Mouse (Mus musculus): Measurements from ENCODE around the gene Ufm1. TPM values are rescaled to one million over a fixed set of nuclear protein-coding genes. Genes with fewer than 3 reads are reported as not detected.

Gene Ufm1
- polyA plus RNA-seq (2012) = 5.7 and 6.4 TPM in 2 replicates

DNA sequence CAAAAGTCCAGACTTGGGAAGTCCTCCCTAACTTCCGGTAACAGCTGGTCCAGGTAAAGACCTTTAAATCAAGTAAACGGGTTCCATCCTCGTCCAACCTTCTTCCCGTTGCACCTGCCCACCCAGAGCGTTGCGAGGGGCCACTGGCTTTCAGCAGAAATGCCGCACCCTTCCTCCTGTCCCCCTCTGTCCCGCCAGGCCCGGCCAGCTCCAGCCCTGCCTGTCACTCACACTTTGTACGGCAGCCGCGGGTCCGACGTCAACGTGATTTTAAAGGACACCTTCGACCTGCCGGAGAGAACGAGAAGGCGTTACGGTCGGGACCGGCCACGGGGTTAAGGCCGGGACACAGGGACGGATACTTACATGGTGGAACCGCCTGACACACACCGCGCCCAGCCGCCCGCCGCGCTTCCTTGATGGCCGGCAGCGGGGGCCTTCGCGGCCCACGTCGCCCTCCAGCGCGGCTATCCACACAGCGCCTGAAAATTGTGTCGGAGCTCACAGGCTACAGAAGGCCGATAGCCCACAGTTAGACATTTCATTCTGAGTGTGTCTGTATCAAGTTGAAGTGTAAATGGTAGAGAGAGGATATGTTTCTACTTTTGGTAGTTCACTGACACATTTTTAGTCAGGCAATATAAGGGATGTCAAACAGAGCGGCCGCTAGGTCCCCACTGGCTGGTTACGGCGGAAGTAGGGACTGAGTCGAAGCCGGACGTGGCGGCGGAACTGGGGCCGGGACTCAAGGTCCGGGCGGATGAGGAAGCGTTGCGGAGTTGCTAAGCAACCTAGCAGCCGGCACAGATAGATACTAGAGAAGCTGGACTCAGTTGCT is at the start of gene Ufm1:
Gene Ufm1, minus strand, starts transcription at position 448 of the 838 bp plus-strand sequence.
- no peak for TF ChIP-seq GATA1 (IDR thresholded peaks at IDR 0.05; ENCODE audit: low read length)

- TF ChIP-seq GATA1 (IDR thresholded peaks at IDR 0.05; ENCODE audit: low read length) = no peak
These were observed 27.2 kb upstream of the Ufm1 start for GRCm38 (mm10) chr3:53890619-53891540.

GRCm38 (mm10) chr3:53871596-53871995 is 8.0 kb upstream of the Ufm1 start:
- TF ChIP-seq GATA1 (IDR thresholded peaks at IDR 0.05; ENCODE audit: low read length) = no peak

GRCm38 (mm10) chr3:53870482-53870881 is 6.9 kb upstream of the Ufm1 start:
- TF ChIP-seq GATA1 (IDR thresholded peaks at IDR 0.05; ENCODE audit: low read length) = no peak

GRCm38 (mm10) chr3:53869263-53869662 is 5.6 kb upstream of the Ufm1 start:
- TF ChIP-seq GATA1 (IDR thresholded peaks at IDR 0.05; ENCODE audit: low read length) = no peak

DNA sequence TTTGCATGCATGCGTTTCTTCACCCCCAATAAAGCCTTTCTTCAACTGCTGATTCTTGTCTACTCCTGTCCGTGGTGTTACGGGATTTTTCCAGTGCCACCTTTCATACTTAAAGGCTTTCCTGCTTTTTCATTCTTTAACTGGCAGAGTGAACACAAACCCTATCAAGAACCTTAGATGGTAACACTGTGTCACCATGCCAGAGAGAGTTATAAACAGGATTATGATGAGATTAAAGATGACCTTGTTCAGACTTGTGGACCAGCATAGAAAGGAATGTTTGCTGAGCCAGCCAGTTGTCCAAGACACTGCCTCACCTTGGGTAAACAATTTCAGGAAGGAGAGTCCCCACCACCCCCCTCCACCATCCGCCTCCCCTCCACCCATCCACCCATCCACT is 4.6 kb upstream of the Ufm1 start:
- TF ChIP-seq GATA1 (IDR thresholded peaks at IDR 0.05; ENCODE audit: low read length) = no peak

GRCm38 (mm10) chr3:53854831-53855230 is 8.8 kb downstream of the Ufm1 start:
- TF ChIP-seq GATA1 (IDR thresholded peaks at IDR 0.05; ENCODE audit: low read length) = no peak

DNA sequence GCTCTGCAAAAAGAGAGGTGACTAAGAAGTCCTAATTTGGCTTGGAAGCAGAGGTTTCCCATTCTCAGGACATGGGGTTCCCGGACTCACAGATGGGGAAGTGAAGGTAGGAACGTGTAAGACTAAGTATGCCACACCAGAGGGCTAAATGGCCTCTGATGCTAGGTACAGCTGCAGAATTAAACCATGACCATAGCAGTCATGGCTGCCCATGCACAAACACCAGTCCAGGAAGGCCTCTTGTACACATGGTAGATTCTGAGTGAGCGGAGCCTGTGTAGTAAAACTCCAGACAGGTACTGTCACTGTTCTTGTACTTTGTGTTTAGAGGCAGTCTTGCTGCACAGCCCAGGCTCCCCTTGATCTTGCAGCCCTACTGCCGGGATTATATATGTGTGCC is 9.4 kb downstream of the Ufm1 start:
- TF ChIP-seq GATA1 (IDR thresholded peaks at IDR 0.05; ENCODE audit: low read length) = no peak

- no peak for TF ChIP-seq GATA1 (IDR thresholded peaks at IDR 0.05; ENCODE audit: low read length)
These were observed 15.4 kb downstream of the Ufm1 start for GRCm38 (mm10) chr3:53848262-53848661.

- TF ChIP-seq GATA1 (IDR thresholded peaks at IDR 0.05; ENCODE audit: low read length) = no peak
These were observed 15.9 kb downstream of the Ufm1 start for GRCm38 (mm10) chr3:53847726-53848125.

GRCm38 (mm10) chr3:53846206-53846928 is 17.3 kb downstream of the Ufm1 start:
- TF ChIP-seq GATA1 (IDR thresholded peaks at IDR 0.05; ENCODE audit: low read length) = no peak

- TF ChIP-seq GATA1 (IDR thresholded peaks at IDR 0.05; ENCODE audit: low read length) = no peak
These were observed 18.8 kb downstream of the Ufm1 start, which contains the start of gene Gm10985 for GRCm38 (mm10) chr3:53844786-53845185. TSS of gene Gm10985 (plus strand) at chr3:53845086.

DNA sequence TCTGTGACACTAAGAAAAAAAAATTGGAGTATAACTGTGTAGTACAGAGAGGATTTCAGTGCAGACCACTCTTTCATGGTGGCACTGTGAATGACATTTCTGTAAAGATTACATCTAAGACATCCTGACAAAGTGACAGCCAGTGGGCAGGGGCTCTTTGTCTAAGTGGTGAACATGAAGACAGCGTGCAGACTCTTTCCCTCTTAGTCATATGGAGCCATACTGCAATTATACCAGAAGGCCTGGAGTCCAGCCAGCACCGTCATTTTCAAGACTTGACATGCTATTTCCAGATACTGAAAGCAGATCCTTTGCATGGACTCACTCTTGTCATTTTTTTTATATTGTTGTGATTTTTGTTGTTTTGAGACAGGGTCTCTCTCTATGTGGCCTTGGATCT is 29.4 kb downstream of the Ufm1 start:
- no peak for TF ChIP-seq GATA1 (IDR thresholded peaks at IDR 0.05; ENCODE audit: low read length)

DNA sequence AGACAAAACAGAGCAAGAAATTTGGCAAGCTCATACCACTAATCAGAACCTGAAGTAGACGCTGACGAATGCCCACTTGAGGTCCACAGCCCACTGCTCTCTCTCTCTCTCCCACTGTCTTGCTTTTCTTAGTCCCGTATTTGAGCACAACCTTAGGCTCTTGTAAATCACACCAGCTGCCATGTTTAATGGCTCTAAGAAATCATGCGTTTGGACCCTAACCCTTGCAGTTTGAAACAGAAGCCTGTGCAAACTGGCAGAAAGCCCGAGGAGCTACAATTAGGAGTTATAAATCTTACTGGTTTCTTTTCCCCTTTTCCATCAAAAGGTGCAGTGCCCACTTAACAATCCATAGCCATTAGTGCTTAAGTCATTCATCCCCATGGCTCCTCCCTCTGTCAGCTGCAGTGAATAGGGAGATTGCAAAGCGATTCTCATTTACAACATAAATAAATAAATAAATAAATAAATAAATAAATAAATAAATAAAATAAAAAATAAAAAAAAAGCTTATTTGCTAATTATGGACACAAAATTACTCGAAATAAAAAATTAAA is 50.1 kb downstream of the Ufm1 start:
- TF ChIP-seq GATA1 (IDR thresholded peaks at IDR 0.05; ENCODE audit: low read length) = no peak

Other genes starting within 250 kb of the Ufm1 start
- gene Frem2, start 206.5 kb downstream of the Ufm1 start, polyA plus RNA-seq (2012) = not detected in 2 replicates
- not detected in 2 replicates for gene Gm10985, start 18.7 kb downstream of the Ufm1 start, polyA plus RNA-seq (2012)

Data from G1E-ER4 (cell line).